Mouse (Mus musculus) MEL (cell line): ENCODE data around the gene Mogat1.

Source experiments
- CHD2 ChIP-seq: IDR thresholded peaks from 2 replicates; pipeline ENCODE4 v1.6.1; 2011; ENCODE audit warnings: low read length, improper control_type of control experiment
- CTCF ChIP-seq, 3 experiments: IDR thresholded peaks in 2 of 3; conservative IDR thresholded peaks in 1 of 3; 2 replicates each; pipeline ENCODE4 v1.5.1; 2011 to 2012; ENCODE audit warnings: low read length in 3 of 3, low read depth in 2 of 3, mild to moderate bottlenecking in 2 of 3, improper control_type of control experiment in 1 of 3, inconsistent platforms in 1 of 3, mixed read lengths in 1 of 3, moderate library complexity in 1 of 3; ENCODE audit not compliant: control insufficient read depth in 1 of 3, insufficient read depth in 1 of 3, poor library complexity in 1 of 3, severe bottlenecking in 1 of 3
- E2F4 ChIP-seq: IDR thresholded peaks from 2 replicates; pipeline ENCODE4 v1.6.1; 2011; ENCODE audit warnings: low read depth, low read length, improper control_type of control experiment, borderline replicate concordance
- JUND ChIP-seq: IDR thresholded peaks from 2 replicates; pipeline ENCODE4 v1.6.1; 2011; ENCODE audit warnings: low read depth, mild to moderate bottlenecking, improper control_type of control experiment, low read length
- MEF2A ChIP-seq: IDR thresholded peaks from 2 replicates; pipeline ENCODE4 v1.6.1; 2014; ENCODE audit warnings: low read depth, mild to moderate bottlenecking, inconsistent platforms, low read length, improper control_type of control experiment; ENCODE audit not compliant: poor library complexity, insufficient replicate concordance, severe bottlenecking; ENCODE audit errors: extremely low read depth
- POLR2A ChIP-seq, 2 experiments: IDR thresholded peaks; 2 replicates each; pipeline ENCODE4 v1.6.1; 2011 to 2012; ENCODE audit warnings: low read length in 2 of 2, mild to moderate bottlenecking in 2 of 2, control low read depth in 1 of 2, improper control_type of control experiment in 1 of 2, low read depth in 1 of 2, moderate library complexity in 1 of 2; ENCODE audit not compliant: control insufficient read depth in 1 of 2, insufficient read depth in 1 of 2, poor library complexity in 1 of 2
- TAL1 ChIP-seq: IDR thresholded peaks from 2 replicates; pipeline ENCODE4 v1.6.1; 2012; ENCODE audit warnings: mild to moderate bottlenecking, inconsistent platforms, low read length, moderate library complexity, mixed read lengths
- UBTF ChIP-seq: IDR thresholded peaks from 2 replicates; pipeline ENCODE4 v1.6.1; 2012; ENCODE audit warnings: low read depth, mild to moderate bottlenecking, inconsistent platforms, low read length, improper control_type of control experiment, moderate library complexity, borderline replicate concordance; ENCODE audit not compliant: insufficient read depth
- USF1 ChIP-seq: IDR thresholded peaks from 2 replicates; pipeline ENCODE4 v1.6.1; 2014; ENCODE audit warnings: low read depth, mild to moderate bottlenecking, inconsistent platforms, low read length, improper control_type of control experiment, moderate library complexity
- USF2 ChIP-seq, 2 experiments: IDR thresholded peaks; 2 replicates each; pipeline ENCODE4 v1.6.1; 2011 to 2012; ENCODE audit warnings: improper control_type of control experiment in 2 of 2, low read length in 2 of 2, borderline replicate concordance in 1 of 2, inconsistent platforms in 1 of 2, low read depth in 1 of 2, mild to moderate bottlenecking in 1 of 2; ENCODE audit not compliant: insufficient read depth in 1 of 2
- ZC3H11A ChIP-seq: IDR thresholded peaks from 2 replicates; pipeline ENCODE4 v1.6.1; 2012; ENCODE audit warnings: low read depth, mild to moderate bottlenecking, inconsistent platforms, low read length, improper control_type of control experiment
- ZKSCAN1 ChIP-seq: IDR thresholded peaks from 2 replicates; pipeline ENCODE4 v1.6.1; 2012; ENCODE audit warnings: low read depth, mild to moderate bottlenecking, inconsistent platforms, low read length, improper control_type of control experiment, moderate library complexity

DNA sequence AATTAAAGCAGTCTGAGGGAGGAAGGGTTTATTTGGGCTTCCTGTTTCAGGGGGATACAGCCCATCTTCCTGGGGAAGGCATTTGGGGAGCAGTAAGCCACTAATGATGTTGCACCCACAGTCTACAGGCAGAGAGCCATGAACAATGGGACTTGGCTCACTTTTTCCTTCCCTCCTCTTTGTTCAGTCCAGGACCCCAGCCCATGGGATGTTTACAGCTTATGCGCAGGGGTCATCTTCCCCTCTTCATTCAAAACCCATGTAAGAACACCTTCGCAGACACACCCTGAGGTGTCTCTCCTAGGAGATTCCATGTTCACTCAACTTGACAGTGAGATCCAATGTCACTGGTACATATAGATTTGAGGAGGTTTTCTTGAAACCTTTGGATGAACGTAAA is 17.6 kb downstream of the Mogat1 start:
- TF ChIP-seq ZC3H11A (no peak), CTCF (IDR thresholded peaks at IDR 0.05 in 2 of 3, conservative IDR thresholded peaks at IDR 0.05 in 1 of 3; ENCODE audit: control insufficient read depth in 1 of 3, insufficient read depth in 1 of 3, low read depth in 2 of 3, low read length in 3 of 3, poor library complexity in 1 of 3, severe bottlenecking in 1 of 3) (no peak), JUND (no peak), ZKSCAN1 (no peak), CHD2 (no peak), POLR2A (IDR thresholded peaks at IDR 0.05; ENCODE audit: control insufficient read depth in 1 of 2, insufficient read depth in 1 of 2, low read depth in 1 of 2, low read length in 2 of 2, poor library complexity in 1 of 2) (no peak), E2F4 (no peak), MEF2A (no peak), USF1 (no peak), UBTF (no peak), USF2 (IDR thresholded peaks at IDR 0.05; ENCODE audit: borderline replicate concordance in 1 of 2, insufficient read depth in 1 of 2, low read depth in 1 of 2, low read length in 2 of 2) (no peak), TAL1 (no peak)
